Mouse (Mus musculus) ES-Bruce4 (cell line): ENCODE data around the gene 4930583I09Rik. TPM values are rescaled to one million over a fixed set of nuclear protein-coding genes. Genes with fewer than 3 reads are reported as not detected.
A peak's percentile ranks its signal among the peaks of the same experiment; 100 is the strongest.

Experiments used
- H3K27ac ChIP-seq: 2 replicates; pipeline ENCODE4 v1.5.1; 2012; ENCODE audit warnings: low read length, inconsistent platforms; ENCODE audit not compliant: insufficient read depth
- H3K27me3 ChIP-seq: 2 replicates; pipeline ENCODE4 v1.6.1; 2012; ENCODE audit warnings: mild to moderate bottlenecking, low read length, inconsistent platforms; ENCODE audit not compliant: control insufficient read depth, poor library complexity, insufficient read depth, severe bottlenecking
- H3K36me3 ChIP-seq: 2 replicates; pipeline ENCODE4 v1.6.1; 2012; ENCODE audit warnings: inconsistent platforms, mild to moderate bottlenecking, low read length, moderate library complexity; ENCODE audit not compliant: control insufficient read depth, poor library complexity, insufficient read depth, severe bottlenecking
- H3K4me1 ChIP-seq: one replicate; pipeline ENCODE4 v1.8.1; 2011; ENCODE audit warnings: low read length; ENCODE audit not compliant: control insufficient read depth, insufficient read depth
- H3K4me3 ChIP-seq: 2 replicates; pipeline ENCODE4 v1.5.1; 2011; ENCODE audit warnings: low read depth, mild to moderate bottlenecking, low read length
- H3K9ac ChIP-seq: 2 replicates; pipeline ENCODE4 v1.6.1; 2012; ENCODE audit warnings: low read depth, mild to moderate bottlenecking, inconsistent platforms; ENCODE audit not compliant: poor library complexity, severe bottlenecking
- H3K9me3 ChIP-seq: replicated peaks from 2 replicates; pipeline ENCODE4 v1.6.1; 2012; ENCODE audit warnings: mild to moderate bottlenecking, low read length, inconsistent platforms; ENCODE audit not compliant: control insufficient read depth, poor library complexity, insufficient read depth, severe bottlenecking
- CTCF ChIP-seq: IDR thresholded peaks from one replicate; pipeline ENCODE4 v1.8.1; 2011; ENCODE audit warnings: low read depth, low read length
- EP300 ChIP-seq: IDR thresholded peaks from 2 replicates; pipeline ENCODE4 v1.6.1; 2011; ENCODE audit warnings: low read depth, low read length; ENCODE audit not compliant: insufficient read depth
- POLR2A ChIP-seq: IDR thresholded peaks from one replicate; pipeline ENCODE4 v1.8.1; 2011; ENCODE audit warnings: low read length; ENCODE audit not compliant: insufficient read depth
- polyA plus RNA-seq: library from polyadenylated mRNA; stranded (reverse); fragments of >200 nt; gene quantifications from 2 replicates; pipeline ENCODE4 v1.2.4, GENCODE M21; 2011; ENCODE audit warnings: low read depth; ENCODE audit not compliant: missing spikeins, insufficient read depth, insufficient read length

The 4930583I09Rik gene
- not detected in 2 replicates for polyA plus RNA-seq

- TF ChIP-seq POLR2A (no peak), EP300 (no peak), CTCF (no peak)
- no peak within 1 kb of the TSS for H3K4me3 ChIP-seq
- no peak within 1 kb of the TSS for H3K27ac ChIP-seq
These were observed at the start of gene 4930583I09Rik for GRCm38 (mm10) chr17:64835928-64836327. Gene 4930583I09Rik, minus strand, starts transcription at chr17:64836071.

DNA sequence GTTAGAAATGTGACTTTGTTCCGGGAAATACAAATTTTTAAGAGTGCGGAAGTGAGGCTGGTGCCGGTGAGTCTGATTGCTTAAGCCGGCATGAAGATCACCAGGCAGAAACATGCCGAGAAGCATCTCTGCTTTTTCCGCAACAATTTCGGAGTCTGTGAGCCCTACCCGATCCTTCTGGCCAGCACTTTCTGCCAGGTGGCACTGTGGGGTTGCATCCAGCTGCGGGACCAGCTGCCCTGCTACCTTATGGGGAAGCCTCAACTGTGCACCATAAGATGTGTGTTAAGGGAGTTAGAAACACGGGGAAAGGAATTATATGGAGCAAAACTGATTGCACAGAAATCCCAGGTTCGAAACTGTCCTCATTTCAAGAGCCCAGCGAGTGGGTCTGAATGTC lies 40.2 kb upstream of the 4930583I09Rik start:
- Histone ChIP-seq H3K4me3 (no peak overlapping the region), H3K36me3 (no peaks in the 10 kb centered on the region), H3K9ac (no peak overlapping the region), H3K27ac (no peak overlapping the region), H3K9me3 (0 out of 2 replicates have a peak, but pooled peaks cover 6% of the 10 kb centered on the region), H3K27me3 (no peaks in the 10 kb centered on the region), H3K4me1 (peaks cover 4% of the 10 kb centered on the region)
- no peak for TF ChIP-seq POLR2A
- no peak for TF ChIP-seq CTCF
- TF ChIP-seq EP300, result no peak

More at GRCm38 (mm10) chr17:64835928-64836327, at the start of gene 4930583I09Rik:
- no peaks in the 10 kb centered on the region for H3K27me3 ChIP-seq
- H3K9ac ChIP-seq, result no peak within 1 kb of the TSS
- H3K36me3 ChIP-seq, result no peaks in the 10 kb centered on the region
- no peaks in the 10 kb centered on the region for H3K4me1 ChIP-seq
- H3K9me3 ChIP-seq, result no peaks in the 10 kb centered on the region

GRCm38 (mm10) chr17:64873651-64874072 lies 37.8 kb upstream of the 4930583I09Rik start:
- no peaks in the 10 kb centered on the region for H3K27me3 ChIP-seq
- TF ChIP-seq CTCF (no peak), POLR2A (no peak), EP300 (0 out of 2 replicates have a peak, but pooled peaks have one; percentile 27)
- no peak overlapping the region for H3K9ac ChIP-seq
- peaks cover 19% of the 10 kb centered on the region for H3K9me3 ChIP-seq
- peak overlapping the region; percentile 93 for H3K27ac ChIP-seq
- peaks cover 4% of the 10 kb centered on the region for H3K4me1 ChIP-seq
- no peak overlapping the region for H3K4me3 ChIP-seq
- H3K36me3 ChIP-seq, result no peaks in the 10 kb centered on the region

DNA sequence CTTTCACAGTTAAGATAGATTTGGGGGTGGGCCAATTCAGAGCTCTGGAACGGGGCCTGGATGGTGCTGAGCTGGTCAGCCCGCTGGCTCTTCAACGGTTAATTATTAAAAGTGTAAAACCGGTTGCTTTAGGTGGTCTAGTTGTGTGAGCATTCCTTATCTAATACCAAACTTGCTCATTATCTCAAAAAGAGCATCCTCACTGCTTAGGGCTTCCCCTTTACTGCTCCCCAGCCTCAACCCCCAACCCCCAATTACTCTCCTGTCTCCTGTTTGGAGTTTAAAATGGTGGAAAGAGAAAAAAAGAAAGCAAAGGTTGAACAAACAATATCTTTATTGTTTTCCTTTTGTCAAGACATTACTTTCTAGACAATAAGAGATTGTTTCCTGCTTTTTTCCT lies 27.9 kb upstream of the 4930583I09Rik start:
- no peaks in the 10 kb centered on the region for H3K9me3 ChIP-seq
- no peaks in the 10 kb centered on the region for H3K4me1 ChIP-seq
- no peak overlapping the region for H3K4me3 ChIP-seq
- H3K9ac ChIP-seq, result no peak overlapping the region
- no peaks in the 10 kb centered on the region for H3K36me3 ChIP-seq
- no peak for TF ChIP-seq CTCF
- no peak for TF ChIP-seq EP300
- no peak for TF ChIP-seq POLR2A
- H3K27me3 ChIP-seq, result no peaks in the 10 kb centered on the region; the same call in 1 of the 2 replicates
- H3K27ac ChIP-seq, result no peak overlapping the region

DNA sequence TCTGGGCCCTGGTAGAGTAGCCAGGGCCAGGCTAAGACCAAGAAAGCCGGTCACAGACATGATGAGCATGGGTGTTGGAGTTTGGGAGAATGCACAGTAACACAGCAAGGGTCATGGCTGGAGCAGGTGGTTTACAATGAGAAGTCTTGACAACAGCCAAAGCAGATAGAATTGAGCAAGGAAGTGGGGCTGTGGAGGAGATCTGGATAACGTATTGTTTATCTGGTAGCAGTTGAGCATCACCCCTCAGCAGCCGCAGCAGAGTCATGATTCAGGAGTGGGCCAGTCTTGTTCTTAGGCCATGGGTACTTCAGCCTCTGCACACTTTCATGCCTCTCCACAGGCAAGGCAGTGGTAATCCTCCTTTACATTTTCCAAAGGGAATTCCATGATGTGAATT lies 25.1 kb upstream of the 4930583I09Rik start:
- no peak overlapping the region for H3K9ac ChIP-seq
- no peak overlapping the region for H3K4me3 ChIP-seq
- no peaks in the 10 kb centered on the region for H3K4me1 ChIP-seq
- H3K36me3 ChIP-seq, result no peaks in the 10 kb centered on the region
- H3K27ac ChIP-seq, result no peak overlapping the region
- TF ChIP-seq CTCF, result no peak
- TF ChIP-seq POLR2A, result no peak
- TF ChIP-seq EP300, result no peak
- H3K9me3 ChIP-seq, result no peaks in the 10 kb centered on the region
- H3K27me3 ChIP-seq, result no peaks in the 10 kb centered on the region; the same call in 1 of the 2 replicates

- no peaks in the 10 kb centered on the region for H3K27me3 ChIP-seq
- H3K9ac ChIP-seq, result no peak overlapping the region
- no peaks in the 10 kb centered on the region for H3K36me3 ChIP-seq
- no peak for TF ChIP-seq EP300
- no peaks in the 10 kb centered on the region for H3K9me3 ChIP-seq
- no peak overlapping the region for H3K4me3 ChIP-seq
- H3K4me1 ChIP-seq, result no peaks in the 10 kb centered on the region
- no peak overlapping the region for H3K27ac ChIP-seq
These were observed 23.0 kb upstream of the 4930583I09Rik start for GRCm38 (mm10) chr17:64858848-64859247.
